Mouse (Mus musculus): Measurements from ENCODE around the gene Tmem37. TPM values are rescaled to one million over a fixed set of nuclear protein-coding genes. Genes with fewer than 3 reads are reported as not detected.

The Tmem37 gene
- polyA plus RNA-seq, 1 experiment from 2014 or later = 5.5 TPM

DNA sequence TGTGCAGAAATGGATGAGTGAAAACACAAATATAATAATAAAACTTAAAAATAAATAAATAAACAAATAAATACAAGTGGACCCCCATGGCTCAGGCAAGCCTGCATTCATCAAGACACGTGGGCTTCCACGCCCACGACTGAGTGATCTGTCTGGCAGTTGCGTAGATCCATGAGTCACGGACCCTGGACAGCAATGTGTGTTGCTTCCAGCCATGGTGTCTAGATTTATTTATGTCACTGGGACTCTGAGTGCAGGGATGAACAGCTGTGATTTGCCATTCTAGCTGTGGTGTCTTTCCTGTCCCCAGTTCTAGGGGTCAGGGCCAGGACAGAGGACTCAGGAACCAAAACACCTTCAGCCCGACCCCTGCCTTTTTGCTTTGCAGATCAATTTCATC lies 18.9 kb downstream of the Tmem37 start:
- Histone ChIP-seq H3K9me3 (no peaks in the 10 kb centered on the region), H3K9ac (no peak overlapping the region), H3K27me3 (no peaks in the 10 kb centered on the region), H3K4me2 (no peak overlapping the region), H3K36me3 (no peaks in the 10 kb centered on the region), H3K27ac (no peak overlapping the region), H3K4me1 (peaks cover 7% of the 10 kb centered on the region), H3K4me3 (no peak overlapping the region)
- 87% methylated on average over 6 of the region's 6 CpGs for WGBS
- no peak for ATAC-seq (ENCODE audit: insufficient number of reproducible peaks, insufficient read depth, low FRiP score, low TSS enrichment, low read depth)

DNA sequence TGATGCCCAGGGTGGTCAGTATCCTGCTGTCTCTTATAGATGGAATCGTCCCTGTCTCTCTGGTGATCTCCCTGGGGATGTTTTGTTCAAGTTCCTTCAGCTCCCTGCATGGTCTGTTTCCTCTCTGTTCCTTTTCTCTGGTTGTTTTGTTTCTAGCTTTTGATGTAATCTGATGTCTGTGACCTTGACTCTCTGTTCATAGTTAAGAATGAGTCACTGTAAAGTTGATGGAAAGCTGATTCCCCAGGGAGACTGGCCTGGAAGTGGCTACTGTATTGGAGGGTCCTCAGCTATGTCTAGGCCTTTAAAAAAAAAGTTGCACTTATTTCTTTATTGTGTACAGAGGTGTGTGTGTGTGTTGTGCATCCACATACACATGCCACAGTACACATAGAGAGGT lies 22.8 kb downstream of the Tmem37 start:
- no peaks in the 10 kb centered on the region for H3K9me3 ChIP-seq
- H3K4me3 ChIP-seq = no peak overlapping the region
- H3K9ac ChIP-seq = no peak overlapping the region
- H3K27ac ChIP-seq = no peak overlapping the region
- H3K4me2 ChIP-seq = no peak overlapping the region
- no peaks in the 10 kb centered on the region for H3K4me1 ChIP-seq
- 51% methylated on average over 1 of the region's 1 CpGs for WGBS
- H3K27me3 ChIP-seq = no peaks in the 10 kb centered on the region
- no peak for ATAC-seq (ENCODE audit: insufficient number of reproducible peaks, insufficient read depth, low FRiP score, low TSS enrichment, low read depth)
- no peaks in the 10 kb centered on the region for H3K36me3 ChIP-seq

DNA sequence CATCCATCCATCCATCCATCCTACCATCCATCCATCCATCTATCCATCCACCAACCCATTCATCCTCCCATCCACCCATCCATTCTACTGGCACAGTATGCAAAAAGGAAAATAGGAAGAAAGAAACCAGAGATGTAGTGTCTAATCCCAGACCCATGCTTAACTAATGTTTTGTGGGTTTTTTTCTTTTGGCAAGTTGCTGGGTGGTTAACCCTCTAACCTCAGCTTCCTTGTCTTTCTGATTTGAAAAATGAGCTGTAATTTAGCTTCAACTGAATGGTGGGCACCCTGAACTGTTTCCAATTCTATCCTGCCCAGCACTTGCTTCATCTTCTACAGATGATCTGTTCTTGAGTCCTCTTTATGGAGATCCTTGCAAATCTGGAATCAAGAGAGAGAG lies 26.5 kb downstream of the Tmem37 start:
- Histone ChIP-seq H3K27ac (no peak overlapping the region), H3K4me3 (no peak overlapping the region), H3K4me1 (no peaks in the 10 kb centered on the region), H3K27me3 (no peaks in the 10 kb centered on the region), H3K9me3 (no peaks in the 10 kb centered on the region), H3K4me2 (no peak overlapping the region), H3K36me3 (no peaks in the 10 kb centered on the region), H3K9ac (no peak overlapping the region)
- no peak for ATAC-seq (ENCODE audit: insufficient number of reproducible peaks, insufficient read depth, low FRiP score, low TSS enrichment, low read depth)

DNA sequence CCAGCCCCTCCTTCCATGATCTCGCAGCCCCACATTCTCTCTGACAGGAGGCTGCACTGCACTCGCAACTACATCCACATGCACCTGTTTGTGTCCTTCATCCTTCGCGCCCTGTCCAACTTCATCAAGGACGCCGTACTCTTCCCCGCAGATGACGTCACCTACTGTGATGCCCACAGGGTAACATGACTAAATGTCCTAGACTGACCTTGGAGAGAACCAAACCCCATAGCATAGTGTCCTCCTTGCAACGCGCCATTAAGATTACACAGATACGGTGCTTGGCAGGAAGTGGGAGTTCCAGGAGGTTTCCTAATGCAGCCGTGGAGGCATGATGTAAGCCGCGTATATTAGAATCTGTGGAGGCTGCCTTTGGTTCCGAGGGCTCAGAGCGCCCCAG lies 29.3 kb downstream of the Tmem37 start:
- H3K4me1 ChIP-seq = no peaks in the 10 kb centered on the region
- no peak overlapping the region for H3K27ac ChIP-seq
- H3K27me3 ChIP-seq = no peaks in the 10 kb centered on the region
- no peaks in the 10 kb centered on the region for H3K9me3 ChIP-seq
- ATAC-seq (ENCODE audit: insufficient number of reproducible peaks, insufficient read depth, low FRiP score, low TSS enrichment, low read depth) = no peak
- no peaks in the 10 kb centered on the region for H3K36me3 ChIP-seq
- H3K4me2 ChIP-seq = no peak overlapping the region
- no peak overlapping the region for H3K4me3 ChIP-seq
- no peak overlapping the region for H3K9ac ChIP-seq
- 90% methylated on average over 16 of the region's 16 CpGs for WGBS

DNA sequence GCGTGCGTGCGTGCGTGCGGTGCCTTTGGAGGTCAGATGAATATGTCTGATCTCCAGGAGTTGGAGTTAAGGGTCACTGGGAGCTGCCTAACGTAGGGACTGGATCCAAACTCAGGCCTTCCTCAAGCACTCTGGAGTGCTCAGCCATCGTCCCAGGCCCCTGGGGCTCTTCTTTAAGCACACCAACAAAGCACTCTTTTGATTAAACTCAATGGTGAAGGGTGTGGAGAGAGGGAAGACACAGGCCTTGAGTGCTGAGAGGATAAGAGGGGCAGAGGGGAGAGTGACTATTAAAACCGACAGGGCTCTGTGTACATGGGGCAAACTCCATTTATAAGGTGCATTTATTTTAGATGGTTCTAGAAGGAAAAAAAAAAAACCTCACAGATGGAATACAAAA lies 31.5 kb downstream of the Tmem37 start:
- no peaks in the 10 kb centered on the region for H3K27me3 ChIP-seq
- WGBS = 65% methylated on average over 8 of the region's 8 CpGs
- H3K9me3 ChIP-seq = no peaks in the 10 kb centered on the region
- no peak for ATAC-seq (ENCODE audit: insufficient number of reproducible peaks, insufficient read depth, low FRiP score, low TSS enrichment, low read depth)
- no peak overlapping the region for H3K4me3 ChIP-seq
- H3K9ac ChIP-seq = no peak overlapping the region
- no peak overlapping the region for H3K27ac ChIP-seq
- H3K4me2 ChIP-seq = no peak overlapping the region
- H3K36me3 ChIP-seq = no peaks in the 10 kb centered on the region
- H3K4me1 ChIP-seq = no peaks in the 10 kb centered on the region

DNA sequence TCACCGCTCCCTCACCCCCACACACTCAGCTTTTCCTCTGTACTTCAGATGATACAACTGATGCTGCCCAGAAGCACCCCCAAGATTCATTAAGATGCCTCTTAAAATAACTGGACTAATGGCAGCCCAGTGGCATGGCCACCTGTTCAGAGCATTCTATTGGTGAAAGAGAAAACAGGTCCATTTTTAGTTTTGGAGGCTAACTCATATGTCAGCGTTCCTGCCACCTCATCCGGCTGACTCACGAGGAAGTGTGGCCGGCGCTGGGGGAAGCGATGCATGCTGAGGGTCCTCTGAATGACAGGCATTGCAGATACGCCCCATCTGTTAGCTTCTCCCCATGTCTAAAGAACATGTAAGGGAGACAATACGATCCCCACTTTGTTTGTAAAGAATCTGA lies 35.3 kb downstream of the Tmem37 start:
- H3K4me3 ChIP-seq = no peak overlapping the region
- no peaks in the 10 kb centered on the region for H3K36me3 ChIP-seq
- no peak overlapping the region for H3K27ac ChIP-seq
- no peak overlapping the region for H3K4me2 ChIP-seq
- H3K4me1 ChIP-seq = no peaks in the 10 kb centered on the region
- H3K27me3 ChIP-seq = no peaks in the 10 kb centered on the region
- H3K9me3 ChIP-seq = no peaks in the 10 kb centered on the region
- no peak overlapping the region for H3K9ac ChIP-seq
- no peak for ATAC-seq (ENCODE audit: insufficient number of reproducible peaks, insufficient read depth, low FRiP score, low TSS enrichment, low read depth)
- WGBS = 79% methylated on average over 9 of the region's 9 CpGs

DNA sequence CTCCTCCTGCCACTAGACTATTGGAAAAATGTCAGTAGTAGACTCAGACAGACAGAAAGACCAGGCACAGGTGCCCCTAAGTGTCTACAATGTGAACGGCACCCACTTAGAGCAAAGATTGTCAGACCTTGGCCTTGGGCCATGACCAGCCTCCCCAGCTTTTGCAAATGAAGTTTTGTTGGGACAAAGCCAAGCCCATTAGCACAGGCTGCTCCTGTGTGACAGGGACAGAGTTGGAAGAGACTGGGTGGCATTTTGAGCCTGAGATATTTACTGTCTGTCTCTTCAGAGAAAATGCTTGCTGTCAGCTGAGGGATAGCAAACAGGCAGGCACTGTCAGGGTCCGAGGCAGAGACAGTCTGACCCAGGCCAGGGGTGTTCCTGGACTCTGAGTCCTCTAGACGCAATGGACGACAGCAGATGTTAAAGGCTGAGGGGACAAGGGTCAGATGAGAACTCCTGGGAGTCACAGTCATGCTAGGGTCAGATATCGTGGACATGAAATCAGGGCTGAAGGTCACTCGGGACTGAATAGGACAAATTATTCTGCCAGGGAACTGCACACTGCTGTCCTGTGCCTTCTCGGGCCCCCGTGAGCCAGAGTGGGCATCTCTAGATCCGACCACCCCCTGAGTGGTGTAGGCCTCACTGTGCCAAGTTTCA lies 36.7 kb downstream of the Tmem37 start:
- H3K4me2 ChIP-seq = no peak overlapping the region
- no peak overlapping the region for H3K4me3 ChIP-seq
- H3K27ac ChIP-seq = no peak overlapping the region
- no peak overlapping the region for H3K9ac ChIP-seq
- H3K9me3 ChIP-seq = no peaks in the 10 kb centered on the region
- no peak for ATAC-seq (ENCODE audit: insufficient number of reproducible peaks, insufficient read depth, low FRiP score, low TSS enrichment, low read depth)
- peaks cover 3% of the 10 kb centered on the region; the same call in 1 of the 2 replicates for H3K4me1 ChIP-seq
- WGBS = 56% methylated on average over 9 of the region's 9 CpGs
- H3K36me3 ChIP-seq = no peaks in the 10 kb centered on the region
- no peaks in the 10 kb centered on the region for H3K27me3 ChIP-seq

DNA sequence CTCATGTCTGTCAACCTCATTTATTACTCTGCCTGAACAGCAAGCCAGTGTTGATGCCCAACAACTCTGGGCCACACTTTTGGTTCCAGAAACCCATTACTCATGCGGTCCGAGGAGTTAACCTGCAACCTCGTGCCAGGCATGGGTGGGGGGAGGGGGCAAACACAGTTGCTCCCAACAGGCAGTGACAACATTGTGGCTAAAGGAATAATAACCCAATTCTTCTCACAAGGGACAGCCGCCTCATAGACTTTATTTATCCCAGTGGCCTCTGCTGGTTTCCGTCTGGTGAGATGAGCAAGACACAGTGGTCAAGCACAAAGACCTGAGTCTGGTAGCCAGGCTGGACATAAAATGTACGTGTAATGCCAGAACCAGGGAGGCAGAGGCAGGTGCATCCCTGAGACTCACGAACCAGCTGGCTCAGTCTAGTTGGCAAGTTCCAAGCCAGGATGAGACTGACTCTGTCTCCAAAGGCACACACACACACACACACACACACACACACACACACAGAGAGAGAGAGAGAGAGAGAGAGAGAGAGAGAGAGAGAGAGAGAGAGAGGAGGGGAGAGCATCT lies 38.3 kb downstream of the Tmem37 start:
- Histone ChIP-seq H3K4me1 (peaks cover 3% of the 10 kb centered on the region; the same call in 1 of the 2 replicates), H3K27ac (no peak overlapping the region), H3K9ac (no peak overlapping the region), H3K27me3 (no peaks in the 10 kb centered on the region), H3K4me2 (no peak overlapping the region), H3K36me3 (no peaks in the 10 kb centered on the region), H3K4me3 (no peak overlapping the region), H3K9me3 (no peaks in the 10 kb centered on the region)
- ATAC-seq (ENCODE audit: insufficient number of reproducible peaks, insufficient read depth, low FRiP score, low TSS enrichment, low read depth) = no peak
- WGBS = 75% methylated on average over 7 of the region's 7 CpGs

DNA sequence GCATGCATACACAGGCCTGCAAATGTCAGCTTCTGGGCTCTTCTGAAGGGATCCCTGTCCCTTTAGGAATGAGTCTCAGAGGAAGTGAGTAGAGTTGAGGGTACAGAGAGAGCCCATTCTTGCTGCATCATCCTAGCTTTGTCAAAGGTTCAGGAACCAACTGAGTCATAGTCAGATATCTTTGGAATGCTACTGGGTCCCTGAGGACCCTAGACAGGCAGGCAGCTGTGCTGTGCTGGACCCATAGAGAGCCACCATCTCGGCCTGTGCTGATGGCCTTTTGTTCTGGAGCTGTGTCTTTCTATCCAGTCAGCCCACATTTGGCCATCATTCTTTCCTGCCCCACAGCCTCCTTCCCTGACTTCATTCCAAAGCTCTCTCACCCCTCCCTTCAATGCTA lies 39.1 kb downstream of the Tmem37 start:
- Histone ChIP-seq H3K4me2 (no peak overlapping the region), H3K27me3 (no peaks in the 10 kb centered on the region), H3K9me3 (no peaks in the 10 kb centered on the region), H3K36me3 (no peaks in the 10 kb centered on the region), H3K27ac (no peak overlapping the region), H3K4me1 (peaks cover 3% of the 10 kb centered on the region; the same call in 1 of the 2 replicates), H3K4me3 (no peak overlapping the region), H3K9ac (no peak overlapping the region)
- 71% methylated on average over 1 of the region's 1 CpGs for WGBS
- ATAC-seq (ENCODE audit: insufficient number of reproducible peaks, insufficient read depth, low FRiP score, low TSS enrichment, low read depth) = no peak

DNA sequence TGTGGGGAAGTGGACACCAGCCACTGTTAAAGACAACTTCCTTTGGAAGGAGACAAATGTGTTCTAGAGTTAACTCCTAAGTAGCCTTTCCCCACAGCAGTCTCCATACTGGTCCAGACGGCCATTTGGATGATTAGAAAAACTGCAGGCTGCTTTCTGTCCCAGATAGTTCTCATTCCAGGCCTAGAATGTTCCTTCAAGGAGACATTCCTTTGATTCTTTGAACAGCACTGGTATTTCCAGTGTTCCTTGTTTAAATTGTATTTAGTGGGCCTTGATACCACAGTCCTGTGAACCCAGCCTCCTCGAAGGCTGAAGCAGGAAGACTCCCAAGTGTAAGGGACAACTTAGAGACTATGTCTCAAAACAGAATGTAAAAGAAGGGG lies 40.4 kb downstream of the Tmem37 start:
- no peak for ATAC-seq (ENCODE audit: insufficient number of reproducible peaks, insufficient read depth, low FRiP score, low TSS enrichment, low read depth)
- peaks cover 3% of the 10 kb centered on the region; the same call in 1 of the 2 replicates for H3K4me1 ChIP-seq
- H3K4me3 ChIP-seq = no peak overlapping the region
- no peaks in the 10 kb centered on the region for H3K36me3 ChIP-seq
- no peak overlapping the region for H3K4me2 ChIP-seq
- H3K27ac ChIP-seq = no peak overlapping the region
- H3K9ac ChIP-seq = no peak overlapping the region
- H3K27me3 ChIP-seq = no peaks in the 10 kb centered on the region
- H3K9me3 ChIP-seq = no peaks in the 10 kb centered on the region
- 71% methylated on average over 2 of the region's 2 CpGs for WGBS

DNA sequence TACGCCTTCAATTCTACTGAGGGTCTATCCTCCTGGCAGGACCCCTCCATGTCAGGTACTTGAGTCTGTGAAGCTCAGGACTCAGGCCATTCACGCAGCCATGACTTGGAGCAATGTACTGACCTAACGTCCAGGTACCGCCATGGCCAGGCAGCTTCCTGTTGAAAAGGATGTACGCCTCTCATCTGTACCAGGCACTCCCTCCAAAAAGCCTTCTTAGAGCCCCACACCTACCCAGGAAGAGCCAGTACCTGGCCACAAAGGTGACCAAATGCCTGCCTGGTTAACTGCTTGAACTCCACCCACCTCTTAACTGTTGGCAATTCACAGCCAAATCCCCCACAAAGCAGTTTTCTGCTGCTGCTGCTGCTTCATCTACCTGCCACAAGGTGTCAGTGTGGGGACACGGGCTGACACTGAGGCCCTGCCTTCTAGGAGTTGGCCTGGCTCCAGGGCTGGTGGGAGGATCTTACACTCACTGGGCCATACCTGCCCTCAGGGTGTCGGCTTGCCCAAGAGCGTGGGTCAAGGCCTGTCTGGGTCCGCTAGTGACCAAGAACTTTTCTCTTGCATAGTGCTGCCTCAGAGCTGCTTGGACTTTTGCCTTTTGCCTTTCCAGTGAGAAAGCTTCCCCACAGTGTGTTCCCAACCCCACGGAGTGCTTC lies 40.9 kb downstream of the Tmem37 start:
- H3K4me3 ChIP-seq = no peak overlapping the region
- H3K4me1 ChIP-seq = peaks cover 3% of the 10 kb centered on the region; the same call in 1 of the 2 replicates
- H3K27me3 ChIP-seq = no peaks in the 10 kb centered on the region
- WGBS = 44% methylated on average over 10 of the region's 10 CpGs
- H3K9ac ChIP-seq = no peak overlapping the region
- H3K4me2 ChIP-seq = no peak overlapping the region
- no peak overlapping the region for H3K27ac ChIP-seq
- ATAC-seq (ENCODE audit: insufficient number of reproducible peaks, insufficient read depth, low FRiP score, low TSS enrichment, low read depth) = 0 out of 2 replicates have a peak, but pooled peaks have one; percentile 54
- H3K9me3 ChIP-seq = no peaks in the 10 kb centered on the region
- no peaks in the 10 kb centered on the region for H3K36me3 ChIP-seq

DNA sequence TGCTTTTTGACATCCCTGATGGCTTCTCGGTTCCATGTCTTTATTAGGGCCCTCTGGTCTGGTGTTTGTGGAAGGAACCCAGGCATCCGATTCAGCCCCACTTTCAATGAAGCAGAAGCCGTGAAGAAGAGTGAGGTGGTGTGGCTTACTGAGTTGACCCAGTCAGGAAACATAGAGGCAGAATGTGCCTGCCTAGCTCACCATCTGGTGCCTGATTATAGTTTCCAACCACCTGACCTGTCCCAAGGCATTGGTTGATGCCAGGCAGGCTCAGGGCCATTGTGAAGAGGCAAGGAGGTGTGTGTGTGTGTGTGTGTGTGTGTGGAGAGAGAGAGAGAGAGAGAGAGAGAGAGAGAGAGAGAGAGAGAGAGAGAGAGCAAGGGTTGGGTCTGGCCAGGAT lies 43.4 kb downstream of the Tmem37 start:
- Histone ChIP-seq H3K4me1 (peaks cover 3% of the 10 kb centered on the region; the same call in 1 of the 2 replicates), H3K27ac (no peak overlapping the region), H3K27me3 (no peaks in the 10 kb centered on the region), H3K9ac (no peak overlapping the region), H3K9me3 (no peaks in the 10 kb centered on the region), H3K4me3 (no peak overlapping the region), H3K4me2 (no peak overlapping the region), H3K36me3 (no peaks in the 10 kb centered on the region)
- 77% methylated on average over 3 of the region's 3 CpGs for WGBS
- no peak for ATAC-seq (ENCODE audit: insufficient number of reproducible peaks, insufficient read depth, low FRiP score, low TSS enrichment, low read depth)

Measured in embryonic facial prominence, embryonic 13.5 days (tissue).